Mouse (Mus musculus) Muller cell, postnatal 12 days (primary cell): ENCODE data around the gene Eif2s2.

Experiments
- DNase-seq: peaks from one replicate; pipeline ENCODE4 v3.0.0-alpha.2; 2015; ENCODE audit errors: inconsistent ontology term

Gene Eif2s2

GRCm38 (mm10) chr2:154893548-154893947, 813 bp upstream of the Eif2s2 start:
- no peak for DNase-seq

- no peak for DNase-seq
These were observed 280 bp upstream of the Eif2s2 start for GRCm38 (mm10) chr2:154893045-154893385.

GRCm38 (mm10) chr2:154891585-154891984, 1.1 kb downstream of the Eif2s2 start:
- DNase-seq: peak; percentile 26

GRCm38 (mm10) chr2:154876621-154877020, 16.1 kb downstream of the Eif2s2 start:
- no peak for DNase-seq

- DNase-seq: no peak
These were observed 22.6 kb downstream of the Eif2s2 start for GRCm38 (mm10) chr2:154869954-154870641.

- DNase-seq: no peak
These were observed 24.6 kb downstream of the Eif2s2 start for GRCm38 (mm10) chr2:154868106-154868505.

- no peak for DNase-seq
These were observed 27.0 kb downstream of the Eif2s2 start for GRCm38 (mm10) chr2:154865696-154866095.

GRCm38 (mm10) chr2:154863672-154864071, 29.1 kb downstream of the Eif2s2 start:
- no peak for DNase-seq

GRCm38 (mm10) chr2:154855383-154855782, 37.4 kb downstream of the Eif2s2 start:
- peak; percentile 44 for DNase-seq

- no peak for DNase-seq
These were observed 44.6 kb downstream of the Eif2s2 start for GRCm38 (mm10) chr2:154848086-154848485.

GRCm38 (mm10) chr2:154836537-154836936, 56.2 kb downstream of the Eif2s2 start:
- no peak for DNase-seq

GRCm38 (mm10) chr2:154834149-154834865, 58.4 kb downstream of the Eif2s2 start:
- no peak for DNase-seq

- DNase-seq: no peak
These were observed 60.3 kb downstream of the Eif2s2 start for GRCm38 (mm10) chr2:154832471-154832870.

GRCm38 (mm10) chr2:154827521-154827920, 65.2 kb downstream of the Eif2s2 start:
- no peak for DNase-seq

- no peak for DNase-seq
These were observed 66.6 kb downstream of the Eif2s2 start for GRCm38 (mm10) chr2:154826054-154826538.
